Mouse (Mus musculus): Measurements from ENCODE around the gene Bnip3.

The Bnip3 gene

DNA sequence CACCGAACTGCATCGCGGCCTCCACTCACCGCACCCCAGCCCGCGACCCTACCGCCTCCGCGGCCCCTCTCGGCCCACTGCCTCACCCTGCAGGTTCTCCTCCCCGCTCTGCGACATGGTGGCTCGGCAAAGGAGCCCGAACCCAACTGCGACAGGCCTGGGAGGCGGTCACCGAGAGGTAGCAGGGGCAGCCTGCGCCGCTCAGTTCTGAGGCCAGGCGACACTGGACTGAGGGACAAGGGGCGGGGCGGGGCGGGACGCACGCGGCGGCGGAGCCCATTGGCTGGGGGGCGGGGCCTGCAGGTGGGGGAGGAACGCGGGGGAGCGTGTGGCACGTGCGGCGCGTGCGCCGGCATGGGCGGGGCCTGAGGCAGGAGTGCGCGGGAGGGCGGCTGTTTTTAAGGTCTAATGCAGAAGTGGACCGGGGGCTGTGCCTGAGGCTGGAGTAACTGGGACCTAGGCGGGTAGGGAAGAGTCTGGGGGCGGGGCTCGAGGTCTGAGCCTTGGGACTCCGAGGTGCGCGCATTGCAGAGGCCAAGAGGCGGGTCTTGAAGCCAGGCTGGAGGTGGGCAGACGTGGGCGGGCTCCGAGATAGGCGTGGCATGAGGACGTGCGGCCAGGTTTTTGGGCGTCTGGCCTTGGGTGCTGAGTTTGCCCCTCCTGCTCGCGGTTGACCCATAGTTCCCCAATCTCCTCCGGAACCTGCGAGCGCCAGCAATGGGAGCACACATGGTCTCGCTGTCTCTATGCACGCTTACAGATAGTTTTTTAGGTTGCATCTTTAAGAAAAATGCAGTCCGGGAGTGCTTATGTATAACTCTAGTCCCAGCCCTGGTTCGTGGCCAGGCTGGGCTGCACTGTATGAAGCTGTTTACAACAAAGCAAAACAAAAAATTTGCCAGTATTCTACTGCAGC, at the start of gene Bnip3:
Gene Bnip3, minus strand, starts transcription at position 243 of the 916 bp plus-strand sequence.
- DNase-seq (ENCODE audit: low read depth, low spot score) = peak; percentile 93

DNA sequence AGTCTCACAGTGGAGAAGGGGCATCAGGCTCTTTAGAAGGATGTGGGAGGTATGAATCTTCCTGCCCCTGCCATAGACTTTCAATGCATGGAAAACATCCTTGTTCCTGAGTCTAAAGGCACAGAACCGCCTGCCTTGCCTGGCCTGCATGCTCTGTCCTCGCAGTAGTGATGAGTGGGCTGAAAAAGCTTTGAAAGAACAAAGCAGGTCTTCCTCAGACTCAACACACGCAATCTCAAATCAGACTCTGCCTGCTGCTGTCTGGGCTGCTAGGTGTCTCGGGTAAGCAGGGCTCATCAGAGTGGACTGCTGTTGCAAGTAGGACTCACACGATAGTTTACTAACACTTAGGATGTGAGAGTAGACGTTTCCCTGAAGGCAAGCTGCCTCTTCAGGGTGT, 47.8 kb upstream of the Bnip3 start:
- DNase-seq (ENCODE audit: low read depth, low spot score) = no peak

DNA sequence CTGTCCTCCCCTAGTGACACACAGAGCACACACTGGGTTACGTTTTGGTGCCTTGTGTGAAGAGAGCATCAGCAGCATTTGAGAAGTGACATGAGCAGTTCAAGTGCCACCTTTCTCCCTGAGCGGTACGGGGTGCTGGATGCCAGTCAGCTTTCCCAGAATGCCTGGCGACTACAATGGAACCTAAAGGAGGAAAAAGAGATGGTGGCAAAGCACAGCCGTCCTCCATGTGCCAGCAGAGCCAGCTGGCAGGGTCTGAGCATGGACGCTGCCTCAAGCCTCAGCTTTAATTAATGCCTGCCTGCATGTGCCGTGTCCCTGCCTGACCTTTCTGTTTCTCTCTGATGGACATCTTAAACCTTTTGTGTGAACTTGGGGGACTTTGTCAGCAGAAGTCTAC, 46.5 kb upstream of the Bnip3 start:
- DNase-seq (ENCODE audit: low read depth, low spot score) = no peak

DNA sequence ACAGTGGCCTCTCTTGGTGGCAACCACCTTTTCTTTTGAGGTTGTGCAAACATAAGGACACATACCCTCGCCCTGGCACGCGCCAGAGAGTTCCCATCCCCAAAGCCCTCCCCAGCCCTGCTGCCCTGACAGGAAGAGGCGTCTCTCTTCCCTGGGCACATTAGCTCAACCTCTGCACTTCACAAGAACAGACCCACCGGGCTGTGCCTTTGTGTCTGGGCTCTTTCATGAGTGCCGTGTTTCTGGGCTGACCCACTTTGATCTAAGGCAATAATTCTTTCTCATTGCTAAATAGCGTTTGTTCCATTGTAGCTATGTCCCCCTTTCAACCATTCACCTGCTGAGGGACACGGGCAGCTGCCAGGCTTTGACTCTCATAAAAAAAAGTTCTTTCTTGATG, 39.0 kb upstream of the Bnip3 start:
- DNase-seq (ENCODE audit: low read depth, low spot score) = no peak

DNA sequence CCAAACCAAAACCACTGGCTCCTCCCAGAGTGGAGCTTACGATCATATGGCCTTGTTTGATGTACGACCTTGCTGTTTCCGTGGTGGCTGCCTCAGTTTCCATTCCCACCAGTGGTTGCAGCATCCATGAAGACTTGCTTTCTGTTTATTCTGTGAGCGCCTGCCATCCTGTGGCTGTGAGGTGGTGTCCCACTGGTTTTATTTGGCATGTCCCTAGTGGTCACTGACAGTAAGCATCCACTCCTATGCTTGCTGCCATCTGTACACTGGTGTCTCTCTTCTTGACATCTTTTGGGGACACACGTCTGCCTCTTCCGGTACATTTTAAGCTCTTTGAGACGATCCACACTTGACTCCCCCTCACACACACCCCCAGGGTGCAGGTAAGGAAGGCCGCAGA, 38.4 kb upstream of the Bnip3 start:
- DNase-seq (ENCODE audit: low read depth, low spot score) = no peak

DNA sequence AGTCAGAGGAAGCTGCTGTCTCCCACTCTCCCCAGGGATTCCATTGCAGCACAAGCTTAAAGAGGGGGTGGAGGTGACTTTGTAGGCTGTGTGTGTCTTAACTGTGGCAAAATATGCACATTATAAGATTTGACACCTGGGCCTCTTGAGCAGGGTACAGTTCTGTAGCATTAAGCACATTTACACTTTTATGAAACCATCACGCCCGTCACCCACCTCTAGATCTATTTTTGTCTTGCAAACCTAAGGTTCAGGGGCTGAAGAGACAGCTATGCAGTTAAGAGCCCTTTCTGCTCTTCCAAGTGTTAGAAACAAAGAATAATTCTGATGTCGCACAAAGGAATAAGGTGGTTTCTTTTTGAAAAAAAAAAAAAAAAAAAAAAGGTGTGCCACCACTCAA, 36.3 kb upstream of the Bnip3 start:
- DNase-seq (ENCODE audit: low read depth, low spot score) = no peak

DNA sequence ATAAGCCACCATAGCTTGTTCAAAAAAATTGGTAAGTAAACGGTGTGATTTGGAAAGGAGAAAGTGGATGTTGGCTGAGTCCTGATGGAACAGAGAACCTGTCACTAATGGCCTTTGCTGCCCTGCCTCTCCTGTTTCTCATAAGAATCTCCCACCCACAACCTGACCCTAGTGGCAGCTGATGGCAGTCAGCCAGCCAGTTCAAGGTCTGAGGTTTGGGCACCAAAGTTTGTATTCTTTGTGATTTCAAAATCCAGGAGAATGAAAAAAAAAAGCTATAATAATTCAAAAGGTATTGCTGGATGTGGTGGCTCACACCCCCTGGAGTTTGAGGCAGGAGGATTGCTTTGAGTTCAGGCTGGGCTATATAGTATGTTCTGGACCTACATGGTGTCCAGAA, 33.0 kb upstream of the Bnip3 start:
- no peak for DNase-seq (ENCODE audit: low read depth, low spot score)

DNA sequence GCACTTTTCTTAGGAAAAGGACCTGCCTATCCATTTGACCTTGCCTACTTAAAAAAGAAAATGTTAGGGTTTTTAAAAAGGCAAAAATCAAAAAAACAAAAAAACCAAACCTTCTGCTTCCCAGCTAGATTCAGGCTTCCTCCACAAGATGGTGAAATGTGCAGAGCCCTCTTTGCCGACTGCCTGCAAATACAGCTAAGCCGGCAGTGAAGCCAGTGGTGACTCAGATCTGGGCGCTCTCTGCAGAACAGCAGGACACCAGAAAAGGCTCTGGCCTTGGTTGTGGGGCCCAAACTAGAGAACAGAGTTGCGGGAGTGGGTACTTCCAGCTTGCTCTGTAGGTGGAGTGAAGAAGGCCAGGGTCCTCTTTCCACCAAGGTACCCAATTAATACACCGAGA, 32.3 kb upstream of the Bnip3 start:
- DNase-seq (ENCODE audit: low read depth, low spot score) = no peak

DNA sequence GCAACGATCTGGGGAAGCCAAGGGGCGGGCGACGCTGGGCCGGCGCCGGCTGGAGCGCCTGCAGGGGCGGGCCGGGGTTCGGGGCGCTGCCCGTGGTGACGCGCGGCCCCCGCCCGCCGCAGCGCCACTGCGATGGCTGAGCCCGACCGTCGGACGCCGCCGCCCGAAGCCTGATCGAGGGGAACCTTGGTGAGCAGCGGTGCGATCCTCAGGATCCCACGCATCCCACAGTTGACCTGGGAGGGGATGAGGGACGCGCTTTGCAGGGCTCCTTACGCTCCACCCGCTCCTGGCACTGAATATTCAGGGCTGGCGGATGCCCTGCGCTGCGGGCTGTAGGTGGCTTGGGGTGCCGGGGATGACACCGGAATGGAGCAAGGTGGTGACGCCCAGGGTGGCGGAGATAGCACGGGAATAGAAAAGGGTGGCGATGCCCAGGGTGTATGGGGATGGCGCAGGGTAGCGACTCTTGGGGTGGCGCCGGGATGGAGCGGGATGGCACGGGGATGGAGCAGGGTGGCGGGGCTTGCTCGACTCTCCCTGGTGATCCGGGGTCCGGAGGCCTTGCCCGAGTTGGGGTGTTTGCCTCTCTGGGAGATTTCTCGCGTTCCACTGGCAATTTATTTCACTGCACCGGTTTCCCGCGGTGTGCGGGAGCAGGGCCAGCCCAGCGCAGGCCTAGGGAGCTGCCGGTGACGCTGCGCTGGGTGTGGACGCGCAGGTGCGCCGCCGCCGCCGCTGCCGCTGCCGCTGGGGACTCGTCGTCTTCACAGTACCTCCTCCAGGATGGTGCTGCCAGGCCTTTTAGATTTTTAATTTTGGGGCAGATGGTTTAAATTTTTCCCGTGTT, 31.5 kb upstream of the Bnip3 start, which contains the start of gene Jakmip3:
Gene Jakmip3, plus strand, starts transcription at position 119 of the 850 bp plus-strand sequence.
- no peak for DNase-seq (ENCODE audit: low read depth, low spot score)

DNA sequence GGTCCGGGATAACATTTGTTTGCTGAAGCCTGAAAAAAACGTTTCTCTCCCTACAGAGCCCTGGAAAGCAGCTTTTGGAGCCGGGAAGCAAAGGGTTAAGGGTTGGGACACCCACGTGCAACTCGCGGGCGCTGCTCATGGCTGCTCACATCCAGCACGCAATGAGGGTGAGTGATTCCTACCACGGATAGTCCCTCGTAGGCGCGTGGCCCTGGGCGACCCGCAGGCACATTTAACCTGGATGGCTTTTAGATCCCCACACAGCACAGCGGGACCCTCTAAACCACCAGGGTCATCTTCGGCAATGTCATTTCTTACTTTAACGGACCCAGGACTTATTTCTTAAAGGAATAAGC, 30.9 kb upstream of the Bnip3 start:
- DNase-seq (ENCODE audit: low read depth, low spot score) = no peak

DNA sequence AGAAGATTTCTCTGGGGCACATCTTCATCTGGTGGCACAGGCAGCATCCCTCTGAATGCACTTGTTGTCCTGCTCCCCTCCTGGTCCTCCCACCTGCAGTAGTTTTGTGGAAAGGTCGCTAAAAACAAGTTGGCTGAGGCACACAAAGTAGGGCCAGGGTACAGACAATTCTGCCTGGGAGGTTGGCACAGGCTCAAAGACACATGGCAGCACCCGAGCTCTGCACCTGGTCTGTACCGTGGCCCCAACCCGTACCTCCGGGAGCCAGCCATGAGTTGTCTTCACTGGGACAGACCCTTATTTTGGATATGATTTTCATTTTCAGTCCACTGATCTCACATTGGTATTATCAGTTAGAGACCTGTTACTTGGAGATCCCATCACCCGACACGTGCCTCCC, 29.7 kb upstream of the Bnip3 start:
- no peak for DNase-seq (ENCODE audit: low read depth, low spot score)

DNA sequence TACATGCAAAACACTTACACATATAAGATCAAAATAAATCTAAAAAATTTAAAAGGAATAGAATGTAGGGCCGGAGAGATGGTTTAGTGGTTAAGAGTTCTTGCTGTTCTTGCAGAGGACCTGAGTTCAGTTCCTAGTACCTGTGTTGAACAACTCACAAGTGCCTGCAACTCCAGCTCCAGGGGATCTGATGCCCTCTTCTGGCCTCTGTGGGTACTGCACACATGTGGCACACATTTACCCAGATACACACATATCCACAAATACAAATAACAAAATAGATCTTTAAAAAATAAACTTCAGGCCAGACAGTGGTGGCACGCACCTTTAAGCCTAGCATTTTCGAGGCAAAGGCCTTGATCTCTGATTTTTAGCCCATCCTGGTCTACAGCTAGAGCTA, 25.2 kb upstream of the Bnip3 start:
- DNase-seq (ENCODE audit: low read depth, low spot score) = no peak

DNA sequence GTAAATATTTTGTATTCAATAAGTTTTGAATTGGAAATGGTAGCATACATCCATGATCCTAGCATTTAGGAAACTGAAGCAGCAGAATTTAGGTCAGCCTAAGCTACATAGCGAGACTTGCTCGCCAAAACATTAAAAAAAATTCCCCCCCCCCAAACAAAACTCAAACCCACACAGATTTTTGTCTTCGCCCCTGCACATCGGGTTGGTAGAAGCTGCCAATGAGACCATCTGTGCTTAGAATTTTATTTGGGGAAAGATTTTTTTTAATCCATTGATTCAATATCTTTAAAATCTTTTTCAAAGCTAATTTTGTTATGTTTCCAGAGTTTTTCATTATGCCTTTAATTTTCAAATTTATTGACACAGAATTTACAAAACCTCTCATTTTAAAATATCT, 19.1 kb upstream of the Bnip3 start:
- DNase-seq (ENCODE audit: low read depth, low spot score) = no peak

DNA sequence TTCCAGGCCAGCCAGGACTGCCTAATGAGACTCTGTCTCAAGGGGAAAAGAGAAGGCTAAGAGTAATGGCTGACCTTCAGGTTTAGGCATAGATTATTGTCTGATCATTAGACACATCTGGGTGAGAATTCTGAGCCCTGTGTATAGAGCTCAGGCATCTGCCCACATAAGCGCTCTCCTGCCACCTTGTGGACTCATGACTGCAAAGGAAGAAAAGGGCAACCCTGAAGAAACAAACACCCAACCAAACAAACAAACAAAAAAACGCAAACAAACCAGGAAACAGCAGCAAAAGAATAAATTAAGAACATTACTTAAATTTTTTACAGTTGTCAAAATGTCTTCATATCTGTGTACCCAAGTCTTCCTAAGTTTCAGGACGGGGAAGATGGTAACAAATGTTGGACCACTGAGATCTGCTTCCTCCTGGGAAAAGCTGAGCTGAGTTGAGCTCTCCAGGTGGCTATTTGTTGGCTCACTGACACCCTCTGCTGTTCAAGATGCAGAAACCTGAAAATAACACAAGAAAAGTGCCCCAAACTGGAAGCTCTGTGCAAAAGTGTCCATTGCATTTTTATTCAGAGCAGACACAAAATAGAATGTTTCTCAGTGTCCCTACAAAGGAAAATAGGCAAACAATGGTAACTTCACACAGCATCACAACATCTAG, 14.6 kb upstream of the Bnip3 start:
- peak; percentile 62 for DNase-seq (ENCODE audit: low read depth, low spot score)

DNA sequence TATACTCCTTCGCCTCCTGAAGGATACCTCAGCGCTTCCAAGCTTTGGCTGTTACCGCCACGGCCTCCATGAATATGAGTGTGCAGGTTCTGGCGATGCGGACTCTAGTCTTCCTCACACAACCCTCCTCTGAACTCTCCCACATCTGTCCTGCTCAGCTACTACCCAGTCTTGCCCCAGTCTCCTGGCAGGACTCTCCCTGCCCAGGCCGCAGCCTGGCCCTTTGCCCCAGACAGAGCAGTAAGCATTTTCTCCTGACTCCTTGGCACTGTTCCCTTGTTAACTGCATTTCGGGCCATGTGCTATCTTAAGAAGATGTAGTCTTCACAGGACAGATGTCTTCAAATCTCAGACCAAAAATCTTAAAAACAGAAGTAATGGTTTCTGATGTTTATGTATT, 12.3 kb upstream of the Bnip3 start:
- no peak for DNase-seq (ENCODE audit: low read depth, low spot score)

DNA sequence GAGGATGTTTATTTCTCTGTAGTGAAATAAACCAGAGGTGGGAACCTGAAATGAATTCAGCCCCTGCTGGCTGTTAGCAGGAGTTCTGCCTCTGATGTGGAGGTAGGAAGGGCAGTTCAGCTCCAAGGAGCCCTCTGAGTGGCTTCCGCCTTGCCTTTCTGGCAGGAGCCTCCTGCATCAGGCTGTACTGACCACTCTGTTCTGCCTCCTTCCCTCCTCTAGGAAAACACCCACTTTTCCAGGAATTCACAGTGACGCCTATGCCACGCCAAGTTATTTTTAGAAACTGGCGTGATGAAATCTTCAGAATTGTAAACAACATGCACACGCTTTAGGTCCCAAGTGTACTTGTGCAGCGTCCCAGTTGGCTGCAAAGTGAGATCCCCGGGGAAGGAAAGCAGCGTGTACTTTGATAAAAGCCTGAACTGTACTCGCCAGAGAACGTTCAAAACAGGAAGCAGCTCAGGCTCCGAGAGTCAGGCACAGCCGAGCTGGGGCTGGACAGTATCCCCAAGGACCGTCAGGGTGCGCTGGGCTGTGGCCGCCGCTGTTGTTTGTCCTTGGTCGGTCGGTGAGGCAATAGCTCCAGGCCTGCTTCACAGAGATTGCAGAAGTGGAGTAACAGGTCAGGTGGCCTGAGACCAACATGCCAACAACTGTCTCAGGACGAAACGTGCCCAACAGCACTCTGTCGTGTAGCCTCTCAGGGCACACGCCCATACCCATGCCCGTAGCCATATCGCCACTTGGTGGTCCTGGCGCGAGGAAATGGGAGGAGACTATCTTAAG, 10.0 kb upstream of the Bnip3 start:
- DNase-seq (ENCODE audit: low read depth, low spot score) = no peak

DNA sequence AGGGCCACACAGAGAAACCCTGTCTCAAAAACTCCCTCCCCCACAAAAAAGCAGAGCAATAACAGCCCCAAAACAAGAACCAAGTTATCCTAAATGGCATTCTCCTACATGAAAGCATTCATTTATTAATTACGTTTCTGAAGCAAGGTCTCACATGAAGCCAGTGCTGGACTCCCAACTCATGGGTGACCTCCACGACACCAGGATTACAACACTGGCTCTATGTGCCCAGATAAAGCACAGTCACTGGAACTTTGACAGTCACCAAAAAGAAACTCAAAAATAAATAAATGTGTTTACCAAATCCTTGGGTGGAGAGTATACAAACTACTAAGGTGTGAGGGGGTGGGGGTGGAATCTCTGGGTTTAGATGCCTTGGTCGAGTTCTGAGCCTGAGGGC, 4.3 kb upstream of the Bnip3 start:
- no peak for DNase-seq (ENCODE audit: low read depth, low spot score)

DNA sequence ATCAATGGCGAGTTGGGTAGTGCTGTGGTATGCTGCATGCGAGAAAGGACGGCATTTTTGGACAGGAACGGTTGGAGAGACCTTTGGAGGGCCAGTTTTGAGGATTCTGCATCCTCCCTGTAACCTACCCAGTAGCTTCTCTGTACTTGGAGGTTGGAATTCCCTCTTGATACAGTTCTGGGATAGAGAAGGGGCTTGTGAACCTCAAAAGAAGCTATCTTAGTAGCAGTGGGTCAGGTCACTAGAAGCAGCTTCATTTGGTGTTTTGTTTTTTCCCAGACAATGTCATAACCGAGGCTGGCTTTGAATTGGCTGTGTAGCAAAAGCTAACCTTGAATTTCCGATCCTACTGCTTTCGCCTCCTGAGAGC, 859 bp upstream of the Bnip3 start:
- no peak for DNase-seq (ENCODE audit: low read depth, low spot score)

DNA sequence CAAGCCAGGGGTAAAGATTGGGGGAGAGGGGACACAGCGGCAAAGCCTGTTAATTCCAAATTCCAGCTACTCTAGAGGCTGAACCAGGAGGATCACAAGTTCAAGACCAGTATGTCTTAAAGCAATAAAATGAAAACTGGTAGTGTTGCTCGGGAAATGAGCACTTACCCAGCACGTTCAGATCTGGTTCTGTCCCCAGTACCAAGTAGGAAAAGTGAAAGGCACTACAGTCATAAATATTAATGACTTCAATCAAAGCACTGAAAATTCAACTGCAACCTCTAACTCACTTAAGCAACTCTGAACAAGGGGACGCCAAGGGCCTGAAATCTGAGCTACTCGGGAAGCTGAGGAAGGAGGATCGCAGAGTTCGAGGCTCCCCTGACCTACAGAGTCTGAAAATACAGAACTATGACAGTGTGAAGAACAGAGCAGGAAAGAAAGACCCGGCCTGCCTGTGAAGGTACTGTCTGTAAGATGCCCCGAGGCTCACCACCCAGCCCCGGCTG, 497 bp downstream of the Bnip3 start:
- DNase-seq (ENCODE audit: low read depth, low spot score) = peak; percentile 32

DNA sequence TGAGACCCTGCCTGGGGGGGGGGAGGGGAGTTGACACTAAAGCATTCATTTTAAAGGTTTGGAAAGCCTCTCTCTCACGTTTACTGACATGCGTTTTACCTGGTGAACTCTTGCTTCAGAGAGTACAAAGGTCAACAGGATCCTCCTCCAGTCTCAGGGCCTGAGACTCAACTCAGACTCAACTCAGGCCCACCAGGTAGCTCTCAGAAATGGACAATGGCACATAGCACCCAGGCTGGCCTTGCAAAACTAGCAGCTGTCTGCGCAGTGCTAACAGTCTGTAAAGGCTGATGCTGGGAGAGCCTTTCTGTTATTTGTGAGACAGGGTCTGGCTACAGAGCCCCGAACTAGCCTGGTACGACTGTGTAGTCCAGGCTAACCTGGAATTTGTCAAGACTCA, 1.3 kb downstream of the Bnip3 start:
- DNase-seq (ENCODE audit: low read depth, low spot score) = no peak

DNA sequence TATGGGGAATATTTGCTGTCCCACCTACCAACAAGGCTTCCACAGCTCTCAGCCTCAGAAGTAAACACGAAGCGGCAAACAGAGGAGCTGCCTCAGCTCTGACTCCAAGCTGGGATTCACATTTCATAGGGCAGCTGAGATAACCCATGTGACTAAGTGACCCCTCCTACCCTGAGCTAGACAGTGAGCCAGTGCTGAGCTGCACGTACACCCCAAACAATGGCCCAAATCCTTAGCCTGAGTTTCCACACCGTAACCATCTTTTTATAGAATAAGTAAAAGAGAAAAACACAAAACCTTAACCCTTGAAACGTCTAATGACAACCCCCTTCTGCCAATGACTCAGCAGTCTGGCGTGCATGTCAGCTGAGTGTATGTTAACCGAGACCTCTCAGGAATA, 2.3 kb downstream of the Bnip3 start:
- peak; percentile 16 for DNase-seq (ENCODE audit: low read depth, low spot score)
